Mouse (Mus musculus) hindbrain, embryonic 10.5 days (tissue): ENCODE measurements around the gene Nphp3. TPM values are rescaled to one million over a fixed set of nuclear protein-coding genes. Genes with fewer than 3 reads are reported as not detected.

Source experiments
- DNase-seq: peaks from one replicate; pipeline ENCODE4 v3.0.0-alpha.2; 2017; ENCODE audit warnings: low spot score
- H3K27ac ChIP-seq: fragments of 300-500 bp; sonication (generic); 2 replicates; pipeline ENCODE4 v1.5.1; 2016; ENCODE audit warnings: mild to moderate bottlenecking, moderate library complexity
- H3K27me3 ChIP-seq: fragments of 300-500 bp; sonication (generic); 2 replicates; pipeline ENCODE4 v1.6.1; 2016; ENCODE audit warnings: mild to moderate bottlenecking; ENCODE audit not compliant: poor library complexity, insufficient read depth, severe bottlenecking
- H3K36me3 ChIP-seq: fragments of 300-500 bp; sonication (generic); 2 replicates; pipeline ENCODE4 v1.6.1; 2016; ENCODE audit warnings: mild to moderate bottlenecking, moderate library complexity
- H3K4me1 ChIP-seq: fragments of 300-500 bp; sonication (generic); replicated peaks from 2 replicates; pipeline ENCODE4 v1.6.1; 2016; ENCODE audit warnings: mild to moderate bottlenecking
- H3K4me3 ChIP-seq: fragments of 300-500 bp; sonication (generic); 2 replicates; pipeline ENCODE4 v1.5.1; 2016; ENCODE audit warnings: mild to moderate bottlenecking, moderate library complexity
- H3K9me3 ChIP-seq: fragments of 300-500 bp; sonication (generic); 2 replicates; pipeline ENCODE4 v1.6.1; 2016; ENCODE audit warnings: mild to moderate bottlenecking, moderate library complexity
- WGBS: fragments of 180-500 bp; shearing (Covaris S2); methylation state at CpG from one replicate; pipeline ENCODE4 v1.1.7; 2016; 5-methylcytosine and 5-hydroxymethylcytosine counted together
- polyA plus RNA-seq: library from polyadenylated mRNA; unstranded; fragments of >200 nt; fragmentation: Nextera tagmentation; extraction: Ambion mirVana; gene quantifications from 2 replicates; pipeline ENCODE4 v1.2.1, GENCODE M21; 2016

Gene Nphp3
- polyA plus RNA-seq, 1 experiment from 2014 or later = 4.1 TPM

- no peak overlapping the region for H3K27ac ChIP-seq
- WGBS = 45% methylated on average over 24 of the region's 24 CpGs
- H3K36me3 ChIP-seq = peaks cover 27% of the 10 kb centered on the region
- H3K9me3 ChIP-seq = no peaks in the 10 kb centered on the region
- H3K27me3 ChIP-seq = no peaks in the 10 kb centered on the region
- peaks cover 7% of the 10 kb centered on the region for H3K4me1 ChIP-seq
- H3K4me3 ChIP-seq = no peak overlapping the region
- DNase-seq = peak; percentile 86
Observed at GRCm38 (mm10) chr9:104035261-104036015, 33.1 kb downstream of the Nphp3 start.

GRCm38 (mm10) chr9:104038266-104038665 is 35.9 kb downstream of the Nphp3 start:
- H3K36me3 ChIP-seq = peaks cover 27% of the 10 kb centered on the region
- peaks cover 7% of the 10 kb centered on the region for H3K4me1 ChIP-seq
- DNase-seq = no peak
- no peak overlapping the region for H3K4me3 ChIP-seq
- no peaks in the 10 kb centered on the region for H3K27me3 ChIP-seq
- H3K9me3 ChIP-seq = no peaks in the 10 kb centered on the region
- 92% methylated on average over 13 of the region's 13 CpGs for WGBS
- no peak overlapping the region for H3K27ac ChIP-seq

- WGBS = 91% methylated on average over 21 of the region's 21 CpGs
- H3K4me1 ChIP-seq = peaks cover 7% of the 10 kb centered on the region
- DNase-seq = no peak
- no peak overlapping the region for H3K4me3 ChIP-seq
- no peaks in the 10 kb centered on the region for H3K9me3 ChIP-seq
- no peak overlapping the region for H3K27ac ChIP-seq
- no peaks in the 10 kb centered on the region for H3K27me3 ChIP-seq
- peaks cover 27% of the 10 kb centered on the region for H3K36me3 ChIP-seq
Observed at GRCm38 (mm10) chr9:104039031-104039695, 36.8 kb downstream of the Nphp3 start.

GRCm38 (mm10) chr9:104039742-104040141 is 37.4 kb downstream of the Nphp3 start:
- Histone ChIP-seq H3K27ac (no peak overlapping the region), H3K27me3 (no peaks in the 10 kb centered on the region), H3K36me3 (peaks cover 29% of the 10 kb centered on the region), H3K4me1 (peaks cover 7% of the 10 kb centered on the region), H3K9me3 (no peaks in the 10 kb centered on the region), H3K4me3 (no peak overlapping the region)
- DNase-seq = no peak
- 92% methylated on average over 4 of the region's 4 CpGs for WGBS

- 68% methylated on average over 2 of the region's 2 CpGs for WGBS
- no peak for DNase-seq
- H3K4me1 ChIP-seq = peaks cover 3% of the 10 kb centered on the region
- no peak within 1 kb of the TSS for H3K27ac ChIP-seq
- H3K27me3 ChIP-seq = no peaks in the 10 kb centered on the region
- H3K9me3 ChIP-seq = no peaks in the 10 kb centered on the region
- peaks cover 32% of the 10 kb centered on the region for H3K36me3 ChIP-seq
- no peak within 1 kb of the TSS for H3K4me3 ChIP-seq
Observed at GRCm38 (mm10) chr9:104040362-104040761, 38.0 kb downstream of the Nphp3 start, which contains the start of gene Gm28305. Gene Gm28305, plus strand, starts transcription at chr9:104040662.

- Histone ChIP-seq H3K4me3 (no peak overlapping the region), H3K9me3 (no peaks in the 10 kb centered on the region), H3K36me3 (peaks cover 45% of the 10 kb centered on the region), H3K4me1 (no peaks in the 10 kb centered on the region), H3K27ac (no peak overlapping the region), H3K27me3 (no peaks in the 10 kb centered on the region)
- DNase-seq = no peak
- 85% methylated on average over 4 of the region's 4 CpGs for WGBS
Observed at GRCm38 (mm10) chr9:104043676-104044075, 41.3 kb downstream of the Nphp3 start.

- Histone ChIP-seq H3K27me3 (no peaks in the 10 kb centered on the region), H3K4me3 (no peak overlapping the region), H3K27ac (no peak overlapping the region), H3K9me3 (no peaks in the 10 kb centered on the region), H3K4me1 (no peaks in the 10 kb centered on the region), H3K36me3 (peaks cover 97% of the 10 kb centered on the region)
- no peak for DNase-seq
- WGBS = 90% methylated on average over 6 of the region's 6 CpGs
Observed at GRCm38 (mm10) chr9:104051028-104051427, 48.7 kb downstream of the Nphp3 start.

GRCm38 (mm10) chr9:104062430-104063243 is 60.3 kb downstream of the Nphp3 start, which contains the start of gene Uba5:
Gene Uba5, minus strand, starts transcription at chr9:104063134.
- Histone ChIP-seq H3K4me1 (peaks cover 20% of the 10 kb centered on the region), H3K4me3 (peak within 1 kb of the TSS; percentile 97), H3K36me3 (peaks cover 29% of the 10 kb centered on the region), H3K27ac (peak within 1 kb of the TSS; percentile 93), H3K27me3 (no peaks in the 10 kb centered on the region), H3K9me3 (no peaks in the 10 kb centered on the region)
- WGBS = under 1% methylated on average over 59 of the region's 59 CpGs
- peak; percentile 71 for DNase-seq

- peak within 1 kb of the TSS; percentile 97 for H3K4me3 ChIP-seq
- H3K27me3 ChIP-seq = no peaks in the 10 kb centered on the region
- H3K36me3 ChIP-seq = peaks cover 22% of the 10 kb centered on the region
- H3K4me1 ChIP-seq = peaks cover 20% of the 10 kb centered on the region
- DNase-seq = peak; percentile 89
- under 1% methylated on average over 30 of the region's 30 CpGs for WGBS
- H3K27ac ChIP-seq = peak within 1 kb of the TSS; percentile 93
- H3K9me3 ChIP-seq = no peaks in the 10 kb centered on the region
Observed at GRCm38 (mm10) chr9:104063244-104063961, 61.1 kb downstream of the Nphp3 start, which contains the start of gene Acad11. Gene Acad11, plus strand, starts transcription at chr9:104063377.

- no peak overlapping the region for H3K27ac ChIP-seq
- H3K4me1 ChIP-seq = peaks cover 20% of the 10 kb centered on the region
- H3K4me3 ChIP-seq = no peak overlapping the region
- no peaks in the 10 kb centered on the region for H3K9me3 ChIP-seq
- H3K27me3 ChIP-seq = no peaks in the 10 kb centered on the region
- no peak for DNase-seq
- peaks cover 14% of the 10 kb centered on the region for H3K36me3 ChIP-seq
- WGBS = 41% methylated on average over 1 of the region's 1 CpGs
Observed at GRCm38 (mm10) chr9:104064571-104064970, 62.2 kb downstream of the Nphp3 start.

- DNase-seq = no peak
- Histone ChIP-seq H3K36me3 (no peaks in the 10 kb centered on the region), H3K4me1 (no peaks in the 10 kb centered on the region), H3K27me3 (no peaks in the 10 kb centered on the region), H3K4me3 (no peak overlapping the region), H3K27ac (no peak overlapping the region), H3K9me3 (no peaks in the 10 kb centered on the region)
- WGBS = 86% methylated on average over 4 of the region's 4 CpGs
Observed at GRCm38 (mm10) chr9:104070241-104070640, 67.9 kb downstream of the Nphp3 start.
